Mouse (Mus musculus): Measurements from ENCODE around the gene Galnt15.

Gene Galnt15

DNA sequence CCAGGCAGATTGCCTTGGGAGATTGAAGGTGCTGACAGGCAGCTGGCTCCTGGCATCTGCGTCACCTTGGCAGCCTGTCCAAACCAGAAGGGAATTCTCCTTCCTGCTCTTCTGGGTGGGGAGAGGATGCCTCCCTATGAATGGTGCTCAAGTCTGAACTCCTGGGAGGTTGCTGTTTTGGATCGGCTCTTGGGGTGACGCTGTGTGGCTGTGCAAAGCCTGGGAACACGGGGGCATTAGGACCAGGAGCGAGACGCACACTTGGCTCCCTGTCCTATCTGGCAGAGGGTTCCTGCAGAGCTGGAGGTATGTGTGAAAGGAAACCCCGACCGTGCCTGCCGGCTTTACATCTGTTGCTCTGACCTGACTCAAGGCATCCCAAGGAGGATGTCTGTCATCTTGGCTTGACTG is at the start of gene Galnt15:
Galnt15 (plus strand) TSS at position 309 of the 411 bp plus-strand sequence.
- DNase-seq, result no peak

DNA sequence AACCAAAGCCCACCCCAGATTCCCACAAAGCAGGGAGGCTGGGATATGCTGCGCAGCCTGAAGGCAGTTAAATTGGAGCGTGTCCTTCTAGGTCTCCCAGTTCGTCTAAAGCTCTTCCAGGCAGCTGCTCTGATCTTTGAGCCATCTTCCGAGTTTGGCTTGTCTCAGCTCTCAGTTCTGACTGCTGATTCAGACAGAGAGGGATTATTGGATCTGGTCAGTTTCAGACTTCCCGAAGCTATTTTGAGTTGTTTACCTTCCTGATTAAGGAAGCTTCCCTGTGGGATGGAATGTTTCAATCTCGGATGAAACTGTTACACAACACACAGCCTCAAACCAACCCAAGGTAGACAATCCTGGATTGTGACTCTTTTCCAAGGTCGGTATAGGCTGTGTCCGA is 34.8 kb upstream of the Galnt15 start:
- no peak for DNase-seq

DNA sequence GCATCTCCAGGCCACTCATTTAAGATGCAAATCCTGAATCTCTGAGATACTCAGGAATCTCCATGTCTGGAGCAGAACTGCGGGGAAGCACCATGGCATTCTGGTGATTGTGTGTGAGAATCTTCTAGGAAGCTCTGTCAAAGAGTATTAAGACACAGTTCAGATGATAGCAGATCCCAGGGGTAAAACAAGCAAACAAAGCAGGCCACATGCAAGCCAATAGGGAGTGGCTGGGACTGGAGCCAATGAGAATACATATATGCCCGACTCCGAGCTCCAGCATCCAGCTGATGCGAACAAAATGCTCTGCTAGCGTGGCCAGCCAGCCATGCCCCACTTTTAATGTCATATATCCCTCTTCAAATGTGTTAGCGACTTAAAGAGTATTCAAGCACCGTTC is 27.8 kb upstream of the Galnt15 start:
- DNase-seq, result no peak

DNA sequence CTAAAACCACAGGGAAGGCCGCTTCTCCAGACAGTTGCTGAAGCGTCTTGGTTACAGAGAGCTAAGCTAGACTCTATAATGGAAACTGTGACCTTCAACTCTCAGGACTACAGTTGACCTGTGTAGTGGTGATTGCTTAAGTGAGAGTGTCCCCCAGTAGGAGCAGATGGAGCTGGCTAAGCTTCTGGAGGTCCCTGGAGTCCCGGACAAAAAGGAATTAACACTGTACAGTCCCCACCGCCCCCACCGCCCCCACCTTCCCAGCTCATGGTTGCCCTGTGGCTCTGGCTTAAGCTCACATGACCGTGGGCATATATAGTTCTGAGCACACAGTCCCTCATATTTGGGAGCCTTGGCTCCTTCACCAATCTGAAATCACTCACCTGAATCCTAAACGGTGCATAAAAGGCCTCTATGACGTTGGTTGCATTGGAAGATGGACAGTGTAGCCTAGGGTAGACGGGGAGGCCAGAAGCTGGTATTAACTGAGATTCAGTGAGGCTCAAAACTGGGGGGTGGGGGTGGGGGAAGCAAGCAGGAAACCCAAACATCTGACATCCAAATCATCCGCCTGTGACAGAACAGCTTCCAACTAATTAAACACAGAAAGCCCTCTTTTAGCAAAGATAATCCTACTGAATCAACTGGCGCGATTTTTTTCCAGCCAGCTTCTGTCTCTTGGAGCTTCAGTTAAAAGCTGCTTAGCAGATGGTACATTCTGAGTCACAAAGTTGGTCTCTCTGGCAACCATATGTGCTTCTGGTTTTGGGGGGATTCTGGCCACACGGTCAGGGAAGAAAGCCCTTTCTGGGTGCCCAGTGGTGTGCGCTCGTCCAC is 26.1 kb upstream of the Galnt15 start:
- peak; percentile 55 for DNase-seq

DNA sequence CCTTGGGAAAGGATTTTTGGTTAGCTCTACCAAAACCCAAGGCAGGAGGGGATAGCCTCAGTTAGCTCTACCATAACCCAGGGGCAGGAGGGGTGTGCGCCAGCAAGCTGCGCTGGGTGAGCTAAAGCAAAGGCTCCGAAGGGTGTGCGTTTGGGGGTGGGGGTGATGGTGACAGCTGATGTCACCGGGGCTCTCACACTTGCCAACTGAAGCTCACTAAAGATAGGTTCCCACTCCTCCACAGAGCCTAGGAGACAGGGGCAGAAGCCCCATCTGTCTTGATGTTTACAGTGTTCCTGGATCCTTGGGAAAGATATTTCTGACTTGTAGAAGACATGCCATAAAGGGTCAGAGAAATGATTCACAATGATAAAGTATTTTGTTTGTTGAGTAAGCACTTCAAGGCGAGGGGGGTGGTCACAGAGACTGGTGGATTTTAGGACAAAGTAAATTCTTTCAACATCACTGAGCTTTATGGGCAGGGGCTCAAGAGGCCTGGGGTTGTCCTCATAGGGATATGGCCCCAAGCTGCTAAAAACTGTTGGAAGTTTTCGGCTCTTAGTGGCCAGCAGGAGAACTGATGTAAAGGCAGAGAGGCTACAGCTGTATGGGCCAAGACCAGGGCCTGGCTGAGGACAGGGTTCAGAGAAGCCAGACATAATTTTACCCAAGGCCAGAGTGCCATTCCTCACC is 24.7 kb upstream of the Galnt15 start:
- DNase-seq, result no peak

DNA sequence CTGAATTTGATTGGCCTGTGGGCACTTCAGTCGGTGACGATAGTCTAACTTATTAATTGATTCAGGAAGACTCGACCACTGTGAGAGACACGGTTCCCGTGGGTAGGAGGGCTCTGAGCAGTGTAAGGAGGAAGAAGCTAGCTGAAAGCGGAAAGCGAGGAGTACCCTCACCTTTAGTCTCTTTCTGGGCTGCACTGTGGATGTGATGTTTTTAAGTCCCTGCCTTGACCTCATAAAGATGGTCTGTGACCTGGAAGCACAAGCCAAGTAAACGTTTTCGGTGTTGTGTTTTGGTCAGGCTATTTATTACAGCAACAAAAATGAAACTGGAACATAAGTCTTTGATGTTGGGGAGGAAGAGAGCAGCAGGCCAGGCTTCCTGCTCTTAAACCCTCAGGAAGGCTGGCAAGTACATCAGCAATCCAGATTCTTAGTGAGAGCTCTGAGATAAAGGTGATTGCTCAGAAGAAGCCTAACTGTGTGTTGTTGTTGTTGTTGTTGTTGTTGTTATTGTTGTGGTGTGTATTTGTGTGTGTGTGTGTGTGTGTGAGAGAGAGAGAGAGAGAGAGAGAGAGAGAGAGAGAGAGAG is 23.0 kb upstream of the Galnt15 start:
- no peak for DNase-seq

DNA sequence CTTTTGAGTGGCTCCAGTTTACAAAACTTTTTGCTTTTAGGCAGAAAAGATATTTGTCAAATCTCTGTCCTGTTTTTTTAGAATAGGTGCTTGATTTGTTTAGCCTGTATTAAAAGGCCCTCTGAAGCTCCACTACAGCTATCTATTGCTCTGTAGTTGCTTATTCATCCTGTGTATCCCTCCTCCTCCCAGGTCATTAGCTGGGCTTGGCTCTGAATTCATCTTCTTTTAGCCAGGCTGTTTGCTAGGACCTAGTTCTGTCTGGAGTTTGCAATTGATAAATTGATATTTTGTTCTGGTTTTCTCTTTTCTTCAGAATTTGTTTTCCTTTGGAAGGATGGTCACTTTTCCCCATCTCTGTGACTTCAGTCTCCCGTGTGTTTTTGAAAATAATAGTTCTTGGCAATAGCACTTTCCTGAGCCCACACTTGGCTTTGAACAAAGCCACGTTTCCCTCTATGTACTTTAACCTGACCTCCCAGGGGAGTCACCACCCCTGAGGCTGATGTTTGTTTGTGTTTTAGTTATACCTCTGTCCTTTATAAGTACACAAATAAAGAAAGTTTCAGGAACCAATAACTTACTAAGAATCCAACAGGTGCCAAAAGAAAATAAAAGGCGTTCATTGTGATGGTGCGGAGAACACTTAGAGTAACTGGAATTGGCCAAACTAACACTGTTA is 21.0 kb upstream of the Galnt15 start:
- DNase-seq, result no peak

DNA sequence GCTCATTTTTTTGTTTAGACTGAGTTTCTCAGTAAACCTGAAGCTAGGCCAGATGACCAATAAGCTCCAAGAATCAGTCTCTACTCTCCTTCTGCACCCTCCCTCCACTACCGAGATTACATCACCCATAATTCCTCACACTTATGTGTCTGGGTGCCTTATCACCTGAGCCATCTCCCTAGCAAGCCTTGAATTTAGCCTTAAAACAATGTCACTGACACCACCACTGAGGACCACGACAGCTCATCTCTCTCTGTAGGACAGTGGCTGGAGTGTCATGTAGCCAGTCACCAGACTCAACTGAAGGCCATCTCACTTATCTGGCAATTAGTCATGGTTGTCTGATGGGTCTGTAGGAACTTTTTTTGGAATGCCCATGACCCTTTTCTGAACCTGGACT is 19.1 kb upstream of the Galnt15 start:
- no peak for DNase-seq

DNA sequence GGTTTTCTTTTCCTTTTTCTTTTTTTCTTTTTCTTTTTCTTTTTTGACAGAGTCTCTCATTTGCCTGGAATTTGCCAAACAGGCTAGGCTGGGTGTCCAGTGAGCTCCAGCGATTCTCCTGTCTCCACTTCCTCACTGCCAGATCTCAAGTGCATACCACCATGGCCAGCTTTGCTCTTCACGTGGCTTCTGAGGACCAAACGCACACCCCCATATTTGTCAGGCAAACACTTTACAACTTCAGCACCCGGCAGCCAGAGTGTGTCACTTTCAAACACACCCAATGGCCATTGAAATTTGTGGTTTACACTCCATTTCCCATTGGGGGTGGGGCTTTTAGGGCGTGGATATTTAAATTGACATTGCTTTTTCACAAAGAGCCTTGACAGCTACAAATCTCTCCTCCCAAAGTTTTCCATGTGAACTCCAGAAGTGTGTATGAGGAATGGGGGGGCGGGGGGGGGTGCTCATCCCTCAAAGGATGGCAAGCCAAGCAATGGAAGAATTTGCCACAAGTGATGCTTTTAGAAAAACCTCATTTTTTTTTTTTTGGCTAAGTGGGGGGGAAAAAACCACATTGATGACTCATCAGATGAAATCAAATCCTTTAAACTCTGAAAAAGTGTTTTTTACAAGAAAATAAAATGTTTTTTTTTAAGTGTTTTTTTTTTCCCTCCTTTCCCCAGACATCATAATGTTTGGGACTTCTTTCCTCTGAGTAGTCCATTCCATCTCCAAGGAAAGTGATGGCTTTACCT is 17.1 kb upstream of the Galnt15 start:
- no peak for DNase-seq

DNA sequence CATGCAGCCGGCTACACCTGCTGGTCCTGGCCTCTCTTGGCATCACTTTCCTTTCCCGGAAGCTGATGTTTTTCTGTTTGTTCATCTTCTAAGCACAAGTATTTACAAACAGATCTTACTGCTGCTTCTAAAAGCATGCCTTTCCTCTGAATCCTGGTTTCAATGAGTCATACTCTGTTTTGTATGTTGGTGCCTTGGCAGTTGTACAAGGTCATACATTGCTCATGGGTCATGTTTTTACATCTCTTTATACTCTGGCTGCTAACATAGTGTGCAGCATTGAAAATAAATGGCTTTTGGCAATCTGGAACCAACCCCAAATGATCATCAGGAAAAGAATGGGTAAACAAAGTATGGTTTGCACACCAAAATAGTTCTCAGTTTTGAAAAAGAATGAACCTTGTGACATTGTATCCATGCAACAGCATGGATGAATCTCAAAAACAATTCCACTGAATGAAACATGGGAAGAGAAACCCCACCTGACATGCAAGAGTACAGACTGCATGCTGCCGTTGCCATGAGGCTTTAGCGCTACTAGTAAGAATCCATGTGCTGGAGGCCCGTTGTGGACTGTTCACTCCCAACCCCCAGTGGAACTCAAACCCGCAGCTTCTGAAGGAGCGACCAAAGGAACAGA is 13.5 kb upstream of the Galnt15 start:
- DNase-seq, result no peak

DNA sequence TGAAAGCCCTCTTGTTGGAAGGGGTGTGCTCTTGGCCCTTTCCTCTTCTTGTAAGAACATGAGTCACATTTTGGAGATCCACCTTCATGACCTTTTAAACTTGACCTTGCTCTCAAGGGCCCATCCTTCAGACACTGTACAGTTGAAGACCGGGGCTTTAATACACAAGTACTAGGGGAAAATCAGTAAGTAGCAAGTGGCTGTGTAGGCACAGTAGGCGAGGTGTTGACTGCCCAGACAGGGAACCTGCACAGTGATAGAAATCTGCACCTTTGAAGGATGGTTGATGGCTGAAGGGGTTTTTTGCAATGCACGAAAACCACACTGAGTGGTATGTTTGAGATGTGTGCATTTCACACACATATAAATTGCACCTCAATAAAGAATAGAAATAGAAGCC is 12.3 kb upstream of the Galnt15 start:
- DNase-seq, result no peak

DNA sequence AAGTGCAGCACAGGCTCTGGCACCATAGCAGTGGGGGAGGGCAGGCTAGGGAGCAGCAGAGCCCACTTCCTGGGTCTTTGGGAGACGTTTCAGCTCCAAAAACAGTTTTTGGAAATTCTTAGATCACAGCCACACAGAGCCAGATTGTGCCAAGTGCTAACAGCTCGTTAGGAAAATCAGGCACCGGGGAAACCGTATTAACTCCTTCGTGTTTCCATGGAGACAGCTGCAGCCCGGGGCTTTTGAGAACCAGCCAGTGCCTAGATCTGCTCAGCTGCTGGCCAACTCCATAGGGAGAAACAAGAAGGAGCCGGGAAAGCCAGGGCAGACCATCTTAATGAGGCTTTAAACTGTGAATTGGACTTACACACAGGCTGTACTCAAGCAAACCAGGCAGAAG is 11.9 kb upstream of the Galnt15 start:
- DNase-seq, result peak; percentile 73

DNA sequence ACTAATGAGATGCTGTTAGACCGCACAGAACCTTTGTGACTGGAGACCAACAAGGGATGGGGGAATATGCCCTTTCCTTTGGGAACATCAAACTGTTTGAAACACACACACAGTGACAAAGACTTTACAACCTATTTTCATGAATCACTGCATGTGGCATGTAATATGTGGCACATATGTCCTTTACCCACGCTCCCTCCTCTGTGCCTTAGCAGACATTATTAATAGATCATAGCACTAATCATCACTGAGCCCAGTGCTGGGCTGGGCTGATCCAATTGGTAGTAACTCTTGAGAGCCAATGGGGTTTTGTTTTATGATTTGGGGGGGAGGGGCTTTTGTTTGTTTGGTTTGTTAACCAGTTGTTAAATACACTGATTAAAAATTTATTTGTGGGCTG is 11.3 kb upstream of the Galnt15 start:
- no peak for DNase-seq

DNA sequence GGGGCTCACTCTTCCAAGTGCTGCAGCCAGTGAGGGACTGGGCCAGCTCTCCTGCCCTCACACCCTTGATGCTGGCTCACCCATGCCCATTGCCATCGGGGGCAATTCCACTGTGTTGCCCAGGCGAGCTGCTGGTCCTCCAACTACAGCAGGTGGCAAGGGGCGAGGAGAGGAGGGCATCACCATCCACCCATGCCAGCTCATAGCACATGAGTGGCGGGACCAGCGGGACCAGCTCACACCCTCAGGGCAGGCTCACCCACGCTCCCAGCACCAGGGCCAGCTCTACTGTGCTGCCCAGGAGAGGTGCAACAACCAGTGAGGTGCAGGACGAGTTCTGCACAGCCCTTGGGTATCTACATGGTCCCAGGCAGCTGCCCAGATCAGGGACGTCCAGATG is 9.7 kb upstream of the Galnt15 start:
- no peak for DNase-seq

DNA sequence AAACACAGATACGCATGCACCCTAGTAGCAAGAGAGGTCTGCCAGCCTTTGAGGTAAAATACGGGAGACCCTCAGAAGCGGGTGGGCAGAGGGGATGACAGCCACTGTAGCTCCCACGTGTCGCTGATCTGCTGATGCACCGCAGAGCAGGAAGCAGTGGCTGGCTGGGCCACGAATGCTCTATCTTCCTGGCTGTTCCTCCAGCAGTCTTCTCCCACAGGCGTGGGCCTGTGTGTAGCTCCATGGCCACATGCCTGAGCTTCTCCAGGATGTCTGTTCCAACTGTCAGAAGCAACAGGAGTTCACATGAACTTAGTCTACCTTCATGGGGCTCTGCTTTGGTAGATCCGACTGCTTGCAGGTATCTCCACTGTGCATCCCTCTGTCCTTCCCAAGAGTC is 6.8 kb upstream of the Galnt15 start:
- DNase-seq, result peak; percentile 64

DNA sequence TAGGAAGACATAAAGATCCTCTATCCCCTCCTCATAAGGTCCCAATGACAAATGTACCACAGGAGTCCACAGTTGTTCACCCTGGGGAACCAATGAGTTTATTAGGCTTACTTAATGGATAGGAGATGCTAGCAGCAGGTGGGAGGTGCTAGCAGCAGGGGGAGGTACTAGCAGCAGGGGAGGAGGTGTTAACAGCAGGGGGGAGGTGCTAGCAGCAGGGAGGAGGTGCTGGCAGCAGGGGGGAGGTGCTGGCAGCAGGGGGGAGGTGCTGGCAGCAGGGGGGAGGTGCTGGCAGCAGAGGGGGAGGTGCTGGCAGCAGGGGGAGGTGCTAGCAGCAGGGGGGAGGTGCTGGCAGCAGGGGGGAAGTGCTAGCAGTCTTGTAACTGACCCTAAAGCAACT is 6.3 kb upstream of the Galnt15 start:
- DNase-seq, result no peak

DNA sequence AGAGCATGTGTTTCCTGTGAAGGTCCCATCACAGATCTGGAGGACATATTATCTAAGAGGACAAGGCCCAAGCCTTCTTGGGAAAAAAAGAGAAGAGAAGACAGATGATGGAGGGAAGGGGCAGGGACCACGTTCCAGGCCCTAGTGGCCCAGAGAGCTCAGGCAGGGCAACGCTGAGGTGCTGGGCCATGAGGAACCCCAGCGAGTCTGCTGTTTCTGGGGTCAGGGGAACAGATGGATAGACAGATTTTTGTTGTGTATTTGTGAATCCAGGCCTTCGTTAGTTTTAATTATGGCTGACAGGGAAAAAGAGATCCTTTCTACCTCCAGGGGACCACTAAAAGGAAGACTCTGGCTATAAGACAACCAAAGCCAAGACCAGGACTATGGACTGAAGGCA is 4.9 kb upstream of the Galnt15 start:
- DNase-seq, result no peak

DNA sequence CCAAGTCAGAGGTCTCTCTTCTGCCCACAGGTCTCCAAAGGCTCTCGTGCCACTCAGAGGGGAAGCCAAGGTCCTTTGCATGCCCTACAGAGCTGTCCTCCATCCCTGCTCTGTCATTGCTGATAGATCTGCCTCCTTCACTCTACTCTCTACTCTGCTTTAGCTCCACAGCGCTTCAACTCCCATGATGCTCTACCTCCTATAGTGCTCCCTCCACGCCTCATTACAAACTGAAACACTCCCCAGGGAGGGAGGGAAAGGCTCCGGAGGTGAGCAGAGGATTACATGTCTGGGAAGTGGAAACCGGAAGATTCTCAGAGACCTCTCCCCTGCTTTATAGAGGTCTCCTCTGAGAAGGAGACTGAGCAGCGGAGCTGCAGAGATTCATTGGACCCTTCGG is 1.6 kb upstream of the Galnt15 start:
- no peak for DNase-seq

DNA sequence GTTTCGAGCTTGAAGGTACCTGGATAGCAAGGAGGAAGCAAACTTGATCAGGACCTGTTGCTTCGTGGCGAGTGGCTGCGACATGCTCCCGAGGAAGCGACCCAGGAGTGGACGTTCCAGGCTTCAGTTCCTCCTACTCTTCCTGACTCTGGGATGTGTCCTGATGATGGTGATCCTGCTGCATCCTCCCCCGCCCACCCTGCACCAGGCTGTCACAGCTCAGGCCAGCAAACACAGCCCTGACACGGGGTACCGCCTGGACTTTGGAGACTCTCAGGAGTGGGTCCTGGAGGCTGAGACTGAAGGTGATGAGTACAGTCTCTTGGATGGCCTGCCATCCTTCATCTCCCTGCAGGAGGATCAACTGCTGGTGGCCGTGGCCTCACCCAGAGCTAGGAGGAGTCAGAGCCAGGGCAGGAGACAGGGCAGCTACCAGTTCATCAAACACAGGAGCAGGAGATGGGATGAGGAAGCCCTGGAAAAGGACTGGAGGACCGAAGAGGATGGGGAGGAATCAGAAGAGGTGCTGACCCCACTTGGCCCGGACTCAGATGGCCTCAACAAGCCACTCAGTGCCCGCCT is 713 bp downstream of the Galnt15 start:
- no peak for DNase-seq

DNA sequence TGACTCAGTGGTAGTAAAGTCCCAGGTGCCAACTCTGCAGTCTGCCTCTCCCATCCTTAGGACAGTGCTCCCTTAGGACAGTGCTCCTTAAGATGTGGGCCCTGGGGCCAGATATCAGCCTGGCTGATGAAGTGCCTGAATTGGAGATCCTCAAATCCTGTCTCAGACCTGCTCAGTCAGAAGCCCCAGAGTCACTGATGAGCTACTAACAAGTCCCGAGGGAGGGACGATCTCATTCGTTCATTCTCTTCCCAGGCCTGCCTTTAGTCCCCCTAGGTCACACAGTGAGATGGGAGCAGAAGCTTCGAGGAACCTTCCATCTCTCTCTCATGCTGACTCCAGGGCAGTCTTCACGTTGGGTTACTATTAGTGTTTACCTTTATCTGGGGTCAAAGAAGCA is 1.3 kb downstream of the Galnt15 start:
- DNase-seq, result no peak

DNA sequence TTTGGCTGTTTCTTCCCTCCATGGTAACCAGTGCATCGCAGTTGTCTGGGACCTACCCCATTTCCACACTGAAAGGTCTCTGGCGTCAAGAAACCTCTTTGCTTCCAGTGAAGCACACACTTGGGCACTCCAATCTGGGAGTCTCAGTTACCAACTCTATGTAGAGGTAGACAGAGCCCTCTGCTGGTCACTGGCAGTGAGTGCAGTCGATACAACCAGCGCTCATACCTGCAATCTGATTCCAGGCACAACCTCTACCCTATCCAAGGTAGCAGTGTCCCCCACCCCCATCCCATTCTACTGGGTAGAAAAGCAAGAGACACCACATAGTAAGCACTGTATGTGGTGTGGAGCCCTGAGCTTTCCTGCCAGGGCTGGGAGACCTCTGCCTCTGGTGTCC is 3.7 kb downstream of the Galnt15 start:
- DNase-seq, result peak; percentile 58

DNA sequence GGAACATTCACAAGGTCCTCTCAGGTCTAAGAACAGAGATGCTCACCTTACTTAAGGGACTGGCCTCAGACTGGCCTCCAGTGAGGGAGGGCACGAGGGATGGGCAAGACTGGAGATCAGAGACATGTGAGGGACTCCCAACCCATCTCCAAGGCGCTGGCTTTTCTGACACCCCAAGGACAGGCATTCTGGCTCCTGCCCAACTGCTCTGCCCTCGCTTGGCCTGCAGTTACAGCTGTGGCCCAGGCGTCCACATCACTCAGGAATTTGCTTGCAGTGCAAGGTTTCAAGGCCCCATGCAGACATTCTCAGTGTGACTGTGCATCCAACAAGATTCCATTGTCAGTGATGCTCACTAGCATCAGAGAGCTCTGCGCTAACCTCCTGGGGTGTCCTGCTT is 7.7 kb downstream of the Galnt15 start:
- no peak for DNase-seq
